Mouse (Mus musculus): ENCODE measurements at regions not wholly inside any gene's neighbourhood (a gene's known extent, or its start where the extent isn't known, plus 50 kb on each side); places are given as distances from the start of the nearest gene placed in this dataset.

- TF ChIP-seq MAX (IDR thresholded peaks at IDR 0.05; ENCODE audit: low read depth) (no peak), MYOG (IDR thresholded peaks at IDR 0.05; ENCODE audit: control insufficient read depth in 1 of 3, insufficient read depth in 1 of 3, insufficient read length in 2 of 3, low read depth in 2 of 3) (peak in 1 of 3 experiments; percentile 38), E2F4 (IDR thresholded peaks at IDR 0.05; ENCODE audit: insufficient read depth) (no peak), POLR2A (IDR thresholded peaks at IDR 0.05; ENCODE audit: insufficient read length, low read depth) (no peak), USF1 (IDR thresholded peaks at IDR 0.05; ENCODE audit: low read depth) (no peak), TCF3 (IDR thresholded peaks at IDR 0.05; ENCODE audit: insufficient read length, low read depth) (no peak), MYOD1 (IDR thresholded peaks at IDR 0.05; ENCODE audit: control insufficient read depth in 1 of 3, insufficient read length in 2 of 3, low read depth in 2 of 3) (peak; percentile 77 to 93 (median 90)), TCF12 (IDR thresholded peaks at IDR 0.05; ENCODE audit: insufficient read depth, poor library complexity, severe bottlenecking) (no peak), SRF (IDR thresholded peaks at IDR 0.05; ENCODE audit: control insufficient read depth, insufficient read length, low read depth) (no peak), REST (IDR thresholded peaks at IDR 0.05; ENCODE audit: insufficient read depth, insufficient read length) (no peak), POLR2AphosphoS2 (IDR thresholded peaks at IDR 0.05; ENCODE audit: insufficient read length, low read depth) (no peak), CEBPB (IDR thresholded peaks at IDR 0.05; ENCODE audit: insufficient read depth, poor library complexity, severe bottlenecking) (no peak)
Measured at GRCm38 (mm10) chr3:7992322-7992721, 1372.1 kb upstream of the 1700008P02Rik start.

Data from myocyte (in vitro differentiated cells).